ENCODE assay signal across 14 mouse cellular contexts in the genomic region with DNA sequence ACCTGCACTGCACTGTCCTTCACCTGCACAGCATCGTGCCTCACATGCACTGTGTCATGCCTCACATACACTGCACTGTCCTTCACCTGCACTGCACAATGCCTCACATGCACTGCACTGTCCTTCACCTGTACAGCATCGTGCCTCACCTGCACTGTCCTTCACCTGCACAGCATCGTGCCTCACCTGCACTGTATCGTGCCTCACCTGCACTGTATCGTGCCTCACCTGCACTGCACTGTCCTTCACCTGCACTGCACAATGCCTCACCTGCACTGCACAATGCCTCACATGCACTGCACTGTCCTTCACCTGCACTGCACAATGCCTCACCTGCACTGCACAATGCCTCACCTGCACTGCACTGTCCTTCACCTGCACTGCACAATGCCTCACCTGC. TPM values are rescaled to one million over a fixed set of nuclear protein-coding genes. Genes with fewer than 3 reads are reported as not detected.
"Had no signal": no experiment of that assay in that cellular context is flagged by ENCODE, and none has a peak within 500 bp of the region (broad histone marks: within the 10 kb centered on the region; RNA-seq: fewer than 3 reads in every experiment).

No protein-coding gene starts in this region.

RNA-seq across cellular contexts. Expression of a gene that starts 19.9 kb away (rescaled TPM):
- total RNA-seq: neutrophil, adult 5-6 weeks had no signal
- polyA plus RNA-seq: neural tube, embryonic 12.5 days; neural tube, embryonic 13.5 days; neural tube, embryonic 14.5 days; neural tube, embryonic 15.5 days; spleen, adult 2 months; stomach, postnatal 0 days; thymus, adult 2 months; thymus, postnatal 0 days; urinary bladder, adult 2 months had no signal

RNA-seq across cellular contexts. Expression of a gene that starts 44.2 kb away (rescaled TPM):
- total RNA-seq: neutrophil, adult 5-6 weeks had no signal
- polyA plus RNA-seq: neural tube, embryonic 12.5 days; neural tube, embryonic 13.5 days; neural tube, embryonic 14.5 days; neural tube, embryonic 15.5 days; small intestine, adult 2 months; spleen, adult 2 months; stomach, embryonic 14.5 days; stomach, embryonic 15.5 days; stomach, embryonic 16.5 days; stomach, postnatal 0 days; thymus, adult 2 months; urinary bladder, adult 2 months had no signal

RNA-seq across cellular contexts. Expression of a gene that starts 46.9 kb away (rescaled TPM):
- total RNA-seq: neutrophil, adult 5-6 weeks had no signal
- polyA plus RNA-seq: neural tube, embryonic 12.5 days; neural tube, embryonic 13.5 days; neural tube, embryonic 14.5 days; neural tube, embryonic 15.5 days; spleen, adult 2 months; stomach, embryonic 15.5 days; stomach, embryonic 16.5 days; stomach, postnatal 0 days; urinary bladder, adult 2 months had no signal
